Mouse (Mus musculus) kidney, postnatal 14 days (tissue): ENCODE results near the gene Ptpra.
"Not testable (repeated sequence)": the region's sequence is repeated elsewhere in the genome, so short reads cannot be mapped to it uniquely, and the experiment has no call there.

Experiments used
- DNase-seq: peaks from one replicate; pipeline ENCODE4 v3.0.0; 2022; ENCODE audit warnings: mixed read lengths

Ptpra gene

GRCm38 (mm10) chr2:130491587-130491986 lies 41.5 kb downstream of the Ptpra start:
- no peak for DNase-seq

GRCm38 (mm10) chr2:130495114-130495513 lies 45.0 kb downstream of the Ptpra start:
- not testable (repeated sequence) for DNase-seq

GRCm38 (mm10) chr2:130496037-130496436 lies 46.0 kb downstream of the Ptpra start:
- peak; percentile 11 for DNase-seq

GRCm38 (mm10) chr2:130496931-130497330 lies 46.9 kb downstream of the Ptpra start:
- no peak for DNase-seq

GRCm38 (mm10) chr2:130499546-130499945 lies 49.5 kb downstream of the Ptpra start:
- peak; percentile 64 for DNase-seq

GRCm38 (mm10) chr2:130501556-130501955 lies 51.5 kb downstream of the Ptpra start:
- no peak for DNase-seq

GRCm38 (mm10) chr2:130511616-130512015 lies 61.5 kb downstream of the Ptpra start:
- not testable (repeated sequence) for DNase-seq

GRCm38 (mm10) chr2:130513907-130514306 lies 63.8 kb downstream of the Ptpra start:
- no peak for DNase-seq

GRCm38 (mm10) chr2:130515791-130516190 lies 65.7 kb downstream of the Ptpra start:
- DNase-seq, result no peak

- DNase-seq, result no peak
These were observed 71.8 kb downstream of the Ptpra start for GRCm38 (mm10) chr2:130521927-130522326.

GRCm38 (mm10) chr2:130525480-130525879 lies 75.4 kb downstream of the Ptpra start:
- DNase-seq, result not testable (repeated sequence)

GRCm38 (mm10) chr2:130528457-130528856 lies 78.4 kb downstream of the Ptpra start:
- DNase-seq, result no peak

GRCm38 (mm10) chr2:130529290-130529689 lies 79.2 kb downstream of the Ptpra start:
- no peak for DNase-seq

GRCm38 (mm10) chr2:130529925-130530324 lies 79.8 kb downstream of the Ptpra start:
- DNase-seq, result no peak

- DNase-seq, result no peak
These were observed 82.1 kb downstream of the Ptpra start for GRCm38 (mm10) chr2:130532201-130532600.

GRCm38 (mm10) chr2:130535017-130535416 lies 84.9 kb downstream of the Ptpra start:
- DNase-seq, result no peak

GRCm38 (mm10) chr2:130536890-130537289 lies 86.8 kb downstream of the Ptpra start:
- DNase-seq, result no peak

GRCm38 (mm10) chr2:130538876-130539546 lies 88.9 kb downstream of the Ptpra start:
- no peak for DNase-seq

- no peak for DNase-seq
These were observed 90.2 kb downstream of the Ptpra start for GRCm38 (mm10) chr2:130540266-130540665.

- no peak for DNase-seq
These were observed 96.9 kb downstream of the Ptpra start for GRCm38 (mm10) chr2:130546957-130547356.

GRCm38 (mm10) chr2:130554841-130555240 lies 104.8 kb downstream of the Ptpra start:
- DNase-seq, result no peak

GRCm38 (mm10) chr2:130556292-130556691 lies 106.2 kb downstream of the Ptpra start:
- no peak for DNase-seq

GRCm38 (mm10) chr2:130557462-130557861 lies 107.4 kb downstream of the Ptpra start:
- no peak for DNase-seq

- DNase-seq, result no peak
These were observed 107.9 kb downstream of the Ptpra start for GRCm38 (mm10) chr2:130558015-130558414.
